Mouse (Mus musculus): ENCODE results near the gene Pdcd11. TPM values are rescaled to one million over a fixed set of nuclear protein-coding genes. Genes with fewer than 3 reads are reported as not detected.
A peak's percentile ranks its signal among the peaks of the same experiment; 100 is the strongest.

Gene Pdcd11
- total RNA-seq, 2 experiments from 2014 or later: 7.4 to 8.0 TPM

DNA sequence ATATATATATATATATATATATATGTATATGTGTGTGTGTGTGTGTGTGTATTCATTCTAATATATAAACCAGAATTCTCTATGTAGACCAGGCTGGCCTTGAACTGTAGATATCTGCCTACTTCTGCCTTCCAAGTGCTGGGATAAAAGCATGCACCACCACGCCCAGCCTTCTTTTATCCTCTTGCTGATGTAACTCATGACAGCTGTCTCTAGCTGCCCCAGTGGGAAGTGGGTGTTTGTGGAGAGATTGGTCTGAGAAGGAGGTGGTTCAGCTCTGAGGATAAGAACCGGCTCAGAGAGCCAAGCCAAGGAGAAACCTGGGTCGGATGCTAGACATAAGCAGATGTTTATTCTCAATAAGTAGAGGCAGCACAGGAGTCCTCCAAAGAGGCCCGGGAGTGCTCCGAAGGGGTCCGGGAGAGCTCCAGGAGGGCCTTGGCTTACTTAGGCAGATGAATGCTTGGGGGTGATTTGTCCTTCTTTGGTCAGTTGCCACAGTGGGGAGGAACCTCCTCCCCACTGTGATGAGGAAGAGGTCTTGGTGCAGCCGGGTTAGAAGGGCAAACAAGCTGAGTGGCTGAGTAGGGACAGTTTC lies 77.1 kb downstream of the Pdcd11 start:
- no peak for DNase-seq (ENCODE audit: low spot score)

GRCm38 (mm10) chr19:47168223-47168622 lies 77.7 kb downstream of the Pdcd11 start:
- DNase-seq (ENCODE audit: low spot score): peak; percentile 49

DNA sequence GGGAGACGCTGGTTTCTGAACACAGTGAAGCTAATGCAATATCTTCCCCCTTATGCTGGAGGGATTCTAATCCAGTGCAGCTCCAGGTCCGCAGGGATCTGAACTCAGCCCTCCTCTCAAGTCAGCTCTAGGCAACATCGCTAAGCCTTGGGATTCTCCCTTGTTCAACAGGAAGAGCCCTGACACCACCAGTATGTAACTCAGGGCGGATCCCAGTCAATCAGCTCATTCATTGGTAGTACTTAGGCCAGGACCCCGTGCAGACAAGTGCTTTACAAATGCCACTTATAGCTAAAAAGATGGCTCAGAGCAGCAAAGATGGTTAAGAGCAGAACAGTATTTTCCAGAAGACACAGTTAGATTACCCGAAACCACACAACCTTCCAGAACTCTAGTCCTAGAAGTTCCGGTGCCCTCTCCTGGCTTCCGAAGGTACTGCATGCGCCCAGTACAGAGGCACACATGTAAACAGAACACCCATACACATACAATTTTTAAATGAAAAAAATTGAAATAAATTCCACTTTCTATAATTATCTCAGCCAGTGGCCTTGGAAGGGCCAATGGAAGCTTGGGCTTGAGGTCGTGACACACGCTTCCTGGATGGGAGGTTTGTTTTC lies 78.3 kb downstream of the Pdcd11 start:
- DNase-seq (ENCODE audit: low spot score): peak; percentile 85

GRCm38 (mm10) chr19:47174515-47174914 lies 83.9 kb downstream of the Pdcd11 start:
- DNase-seq (ENCODE audit: low spot score): peak; percentile 28

- no peak for DNase-seq (ENCODE audit: low spot score)
These were observed 84.9 kb downstream of the Pdcd11 start for GRCm38 (mm10) chr19:47175472-47175871.

DNA sequence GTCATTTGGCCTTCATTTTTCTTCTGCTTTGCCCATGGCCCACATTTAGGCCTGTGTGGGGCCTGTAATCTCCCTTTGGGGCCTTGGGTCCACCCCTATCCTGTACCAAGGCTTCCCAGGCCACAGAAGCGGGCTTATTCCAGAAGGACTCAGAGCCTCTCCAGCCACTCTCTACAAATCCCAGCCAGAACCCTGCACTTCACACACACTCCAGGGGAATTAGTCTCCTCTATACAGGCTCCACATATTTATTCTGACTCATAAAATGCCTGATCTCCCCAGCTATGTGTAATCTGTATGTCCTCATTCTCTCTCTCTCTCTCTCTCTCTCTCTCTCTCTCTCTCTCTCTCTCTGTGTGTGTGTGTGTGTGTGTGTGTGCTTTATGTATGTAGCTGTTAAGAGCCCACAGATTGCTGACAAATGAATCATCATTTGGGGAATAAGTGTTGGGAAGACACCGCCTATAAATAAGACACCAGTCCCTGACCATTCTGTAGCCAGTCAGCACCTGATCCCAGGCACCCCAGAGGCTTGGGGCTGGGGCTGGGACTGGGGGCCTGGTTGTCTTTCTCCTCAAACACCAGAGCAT lies 86.4 kb downstream of the Pdcd11 start:
- no peak for DNase-seq (ENCODE audit: low spot score)

GRCm38 (mm10) chr19:47178001-47178400 lies 87.4 kb downstream of the Pdcd11 start:
- peak; percentile 33 for DNase-seq (ENCODE audit: low spot score)

- DNase-seq (ENCODE audit: low spot score): peak; percentile 15
These were observed 88.1 kb downstream of the Pdcd11 start, which contains the start of gene Neurl1a for GRCm38 (mm10) chr19:47178431-47179271. Gene Neurl1a (plus strand): TSS chr19:47178820.

DNA sequence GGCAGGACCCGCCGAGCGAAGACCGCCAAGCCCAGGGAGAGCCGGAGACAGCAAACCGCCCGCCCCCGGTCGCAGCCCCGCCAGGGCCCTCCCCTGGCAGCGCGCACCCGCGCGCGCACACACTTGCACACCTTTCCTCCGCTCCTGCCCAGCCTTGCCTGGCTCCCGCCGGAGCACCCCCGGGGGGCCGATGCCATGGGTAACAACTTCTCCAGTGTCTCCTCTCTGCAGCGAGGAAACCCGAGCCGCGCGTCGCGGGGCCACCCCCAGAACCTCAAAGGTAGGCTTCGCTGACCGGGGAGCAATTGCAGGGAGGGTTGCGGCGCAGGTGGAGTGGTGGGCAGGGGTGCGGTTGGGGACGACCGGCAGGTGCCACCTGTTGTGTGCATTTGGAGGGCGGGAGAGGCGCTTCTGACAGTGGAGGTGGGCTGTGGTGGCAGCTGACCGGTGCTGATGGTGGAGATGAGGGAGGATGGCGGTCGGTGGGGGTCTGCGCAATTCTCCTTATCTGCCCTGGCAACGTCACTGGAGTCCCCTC lies 88.8 kb downstream of the Pdcd11 start:
- DNase-seq (ENCODE audit: low spot score): no peak

GRCm38 (mm10) chr19:47180011-47180410 lies 89.4 kb downstream of the Pdcd11 start:
- no peak for DNase-seq (ENCODE audit: low spot score)

Other genes with a start within 250 kb of the Pdcd11 start
- not detected for gene Ina, start 76.1 kb upstream of the Pdcd11 start, total RNA-seq (2021)
- gene Nt5c2, start 75.6 kb upstream of the Pdcd11 start, total RNA-seq (2021): 10 to 100 TPM; 11.4 to 12.3 TPM
- 1 to 10 TPM; 4.6 to 4.8 TPM for gene Pcgf6, start 39.9 kb upstream of the Pdcd11 start, total RNA-seq (2021)
- 1 to 10 TPM; 2.3 to 2.4 TPM for gene Taf5, start 23.0 kb upstream of the Pdcd11 start, total RNA-seq (2021)
- 1,000 to 10,000 TPM; 1,130 to 1,186 TPM for gene Usmg5, start 121 bp upstream of the Pdcd11 start, total RNA-seq (2021)
- gene Calhm2, start 47.5 kb downstream of the Pdcd11 start, total RNA-seq (2021): 1 to 10 TPM; 1.0 to 1.2 TPM
- not detected for gene Calhm1, start 53.5 kb downstream of the Pdcd11 start, total RNA-seq (2021)
- gene Calhm3, start 67.0 kb downstream of the Pdcd11 start, total RNA-seq (2021): not detected
- gene Neurl1a, start 88.1 kb downstream of the Pdcd11 start, total RNA-seq (2021): 100 to 1,000 TPM; 131 to 137 TPM